Mouse (Mus musculus) megakaryocyte, embryonic 14.5 days (primary cell): ENCODE measurements around the gene Adamts14. TPM values are rescaled to one million over a fixed set of nuclear protein-coding genes. Genes with fewer than 3 reads are reported as not detected.

Experiments used
- H3K27me3 ChIP-seq: replicated peaks from 2 replicates; pipeline ENCODE3; 2012; ENCODE audit warnings: inconsistent platforms
- H3K36me3 ChIP-seq: replicated peaks from 2 replicates; pipeline ENCODE3; 2012; ENCODE audit warnings: low read length, inconsistent platforms, mixed read lengths
- H3K4me1 ChIP-seq: 2 replicates; pipeline ENCODE4 v1.6.1; 2012; ENCODE audit warnings: inconsistent platforms
- H3K4me3 ChIP-seq: replicated peaks from 2 replicates; pipeline ENCODE3; 2012; ENCODE audit warnings: moderate library complexity, mild to moderate bottlenecking, inconsistent platforms
- H3K9me3 ChIP-seq: 2 replicates; pipeline ENCODE4 v1.6.1; 2012; ENCODE audit warnings: inconsistent platforms
- FLI1 ChIP-seq: IDR thresholded peaks from 2 replicates; pipeline ENCODE4 v1.6.1; 2012; ENCODE audit warnings: low read length, inconsistent platforms, mixed read lengths
- GATA1 ChIP-seq: IDR thresholded peaks from 3 replicates; pipeline ENCODE4 v1.6.1; 2012; ENCODE audit warnings: mixed read lengths, low read length, inconsistent platforms, borderline replicate concordance
- polyA plus RNA-seq: library from polyadenylated mRNA; stranded (reverse); fragments of >175 nt; gene quantifications from 2 replicates; pipeline ENCODE4 v1.2.3, GENCODE M21; 2012; ENCODE audit warnings: low replicate concordance; ENCODE audit not compliant: insufficient read depth

Adamts14 gene
- polyA plus RNA-seq, 1 experiment, result 0.12 TPM

- no peaks in the 10 kb centered on the region for H3K36me3 ChIP-seq
- peaks cover 10% of the 10 kb centered on the region; the same call in 1 of the 2 replicates for H3K9me3 ChIP-seq
- TF ChIP-seq FLI1 (no peak), GATA1 (no peak)
- H3K4me3 ChIP-seq, result no peak within 1 kb of the TSS
- H3K27me3 ChIP-seq, result peaks cover 25% of the 10 kb centered on the region
- peaks cover 11% of the 10 kb centered on the region for H3K4me1 ChIP-seq
Measured at GRCm38 (mm10) chr10:61297477-61297876, 24.2 kb upstream of the Adamts14 start, which contains the start of gene Prf1. Gene Prf1, plus strand, starts transcription at chr10:61297833.

GRCm38 (mm10) chr10:61296713-61297445 lies 23.6 kb upstream of the Adamts14 start:
- Histone ChIP-seq H3K9me3 (peaks cover 10% of the 10 kb centered on the region; the same call in 1 of the 2 replicates), H3K4me1 (peaks cover 11% of the 10 kb centered on the region), H3K27me3 (peaks cover 28% of the 10 kb centered on the region), H3K36me3 (no peaks in the 10 kb centered on the region), H3K4me3 (no peak overlapping the region)
- no peak for TF ChIP-seq FLI1

- Histone ChIP-seq H3K4me3 (no peak overlapping the region), H3K36me3 (no peaks in the 10 kb centered on the region), H3K4me1 (peaks cover 11% of the 10 kb centered on the region), H3K27me3 (peaks cover 21% of the 10 kb centered on the region), H3K9me3 (peaks cover 10% of the 10 kb centered on the region; the same call in 1 of the 2 replicates)
- TF ChIP-seq FLI1 (no peak), GATA1 (no peak)
Measured at GRCm38 (mm10) chr10:61294242-61294641, 21.0 kb upstream of the Adamts14 start.

GRCm38 (mm10) chr10:61290479-61290878 lies 17.2 kb upstream of the Adamts14 start:
- Histone ChIP-seq H3K27me3 (peaks cover 26% of the 10 kb centered on the region), H3K4me1 (no peaks in the 10 kb centered on the region), H3K36me3 (no peaks in the 10 kb centered on the region), H3K9me3 (peaks cover 11% of the 10 kb centered on the region; the same call in 1 of the 2 replicates), H3K4me3 (no peak overlapping the region)
- TF ChIP-seq GATA1, result no peak
- no peak for TF ChIP-seq FLI1

- peaks cover 30% of the 10 kb centered on the region for H3K27me3 ChIP-seq
- H3K4me1 ChIP-seq, result no peaks in the 10 kb centered on the region
- TF ChIP-seq GATA1 (no peak), FLI1 (no peak)
- 0 out of 2 replicates have a peak, but pooled peaks cover 8% of the 10 kb centered on the region for H3K9me3 ChIP-seq
- no peaks in the 10 kb centered on the region for H3K36me3 ChIP-seq
- H3K4me3 ChIP-seq, result no peak overlapping the region
Measured at GRCm38 (mm10) chr10:61290016-61290415, 16.8 kb upstream of the Adamts14 start.

GRCm38 (mm10) chr10:61286246-61286645 lies 13.0 kb upstream of the Adamts14 start:
- H3K4me3 ChIP-seq, result no peak overlapping the region
- TF ChIP-seq FLI1, result no peak
- no peak for TF ChIP-seq GATA1
- no peaks in the 10 kb centered on the region for H3K4me1 ChIP-seq
- H3K36me3 ChIP-seq, result no peaks in the 10 kb centered on the region
- H3K9me3 ChIP-seq, result 0 out of 2 replicates have a peak, but pooled peaks cover 7% of the 10 kb centered on the region
- H3K27me3 ChIP-seq, result peaks cover 36% of the 10 kb centered on the region

GRCm38 (mm10) chr10:61285271-61285670 lies 12.0 kb upstream of the Adamts14 start:
- 0 out of 2 replicates have a peak, but pooled peaks cover 7% of the 10 kb centered on the region for H3K9me3 ChIP-seq
- no peaks in the 10 kb centered on the region for H3K36me3 ChIP-seq
- no peak overlapping the region for H3K4me3 ChIP-seq
- peaks cover 37% of the 10 kb centered on the region for H3K27me3 ChIP-seq
- H3K4me1 ChIP-seq, result no peaks in the 10 kb centered on the region
- TF ChIP-seq GATA1 (no peak), FLI1 (no peak)

- Histone ChIP-seq H3K4me1 (no peaks in the 10 kb centered on the region), H3K9me3 (0 out of 2 replicates have a peak, but pooled peaks cover 7% of the 10 kb centered on the region), H3K27me3 (peaks cover 43% of the 10 kb centered on the region), H3K4me3 (no peak overlapping the region), H3K36me3 (no peaks in the 10 kb centered on the region)
- TF ChIP-seq FLI1, result no peak
- no peak for TF ChIP-seq GATA1
Measured at GRCm38 (mm10) chr10:61284309-61284708, 11.1 kb upstream of the Adamts14 start.

- Histone ChIP-seq H3K4me1 (peaks cover 24% of the 10 kb centered on the region), H3K9me3 (0 out of 2 replicates have a peak, but pooled peaks cover 5% of the 10 kb centered on the region), H3K36me3 (no peaks in the 10 kb centered on the region), H3K4me3 (no peak overlapping the region), H3K27me3 (peaks cover 52% of the 10 kb centered on the region)
- TF ChIP-seq FLI1 (no peak), GATA1 (no peak)
Measured at GRCm38 (mm10) chr10:61281115-61281514, 7.9 kb upstream of the Adamts14 start.

GRCm38 (mm10) chr10:61277918-61278674 lies 4.9 kb upstream of the Adamts14 start:
- H3K9me3 ChIP-seq, result no peaks in the 10 kb centered on the region
- peaks cover 63% of the 10 kb centered on the region for H3K27me3 ChIP-seq
- TF ChIP-seq GATA1, result no peak
- no peak for TF ChIP-seq FLI1
- H3K36me3 ChIP-seq, result no peaks in the 10 kb centered on the region
- H3K4me1 ChIP-seq, result peaks cover 46% of the 10 kb centered on the region
- peak overlapping the region; percentile 65 for H3K4me3 ChIP-seq
